Mouse (Mus musculus) 416B (cell line): Measurements from ENCODE around the gene Zfp148.

ENCODE experiments used
- DNase-seq: peaks from one replicate; pipeline ENCODE4 v3.0.0; 2011; ENCODE audit warnings: low read depth

The Zfp148 gene

DNA sequence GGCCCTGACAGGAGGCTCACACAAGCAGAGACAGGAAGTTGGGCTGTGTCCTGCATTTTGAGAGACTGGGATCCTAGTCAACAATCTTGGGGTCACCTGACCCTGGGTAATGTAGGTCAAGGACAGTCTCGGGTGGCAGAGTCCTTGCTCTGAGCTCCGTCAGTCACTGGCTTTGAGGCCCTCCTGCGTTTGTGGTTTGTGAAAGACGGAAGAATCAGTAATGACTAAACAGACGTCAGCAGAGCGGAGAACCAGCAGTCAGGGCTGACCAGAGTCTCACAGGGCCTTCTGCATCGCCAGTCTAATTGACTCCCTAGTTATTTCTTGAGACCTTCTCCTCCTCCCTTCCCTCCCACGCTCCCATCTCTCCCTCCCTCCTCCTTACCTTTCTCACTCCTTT lies 150.5 kb downstream of the Zfp148 start:
- DNase-seq: peak; percentile 81

DNA sequence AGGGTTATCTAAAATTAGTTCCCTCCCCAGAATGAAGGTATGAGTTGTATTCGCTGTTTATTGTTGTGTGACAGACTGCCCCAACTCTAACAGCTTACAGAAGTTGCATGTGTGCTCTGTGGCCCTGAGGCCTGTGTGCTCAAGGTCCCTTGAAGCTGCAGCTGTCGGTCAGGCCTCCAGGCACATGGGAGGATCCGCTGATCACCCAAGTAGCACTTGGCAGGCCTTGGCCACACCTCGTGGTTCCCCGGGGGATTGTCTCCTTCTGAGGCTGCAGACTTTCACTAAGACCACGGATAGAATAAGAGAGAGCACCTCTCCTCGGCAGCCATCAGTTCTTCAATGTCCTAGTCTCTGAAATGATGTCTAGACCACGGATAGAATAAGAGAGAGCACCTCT lies 155.8 kb downstream of the Zfp148 start:
- no peak for DNase-seq

DNA sequence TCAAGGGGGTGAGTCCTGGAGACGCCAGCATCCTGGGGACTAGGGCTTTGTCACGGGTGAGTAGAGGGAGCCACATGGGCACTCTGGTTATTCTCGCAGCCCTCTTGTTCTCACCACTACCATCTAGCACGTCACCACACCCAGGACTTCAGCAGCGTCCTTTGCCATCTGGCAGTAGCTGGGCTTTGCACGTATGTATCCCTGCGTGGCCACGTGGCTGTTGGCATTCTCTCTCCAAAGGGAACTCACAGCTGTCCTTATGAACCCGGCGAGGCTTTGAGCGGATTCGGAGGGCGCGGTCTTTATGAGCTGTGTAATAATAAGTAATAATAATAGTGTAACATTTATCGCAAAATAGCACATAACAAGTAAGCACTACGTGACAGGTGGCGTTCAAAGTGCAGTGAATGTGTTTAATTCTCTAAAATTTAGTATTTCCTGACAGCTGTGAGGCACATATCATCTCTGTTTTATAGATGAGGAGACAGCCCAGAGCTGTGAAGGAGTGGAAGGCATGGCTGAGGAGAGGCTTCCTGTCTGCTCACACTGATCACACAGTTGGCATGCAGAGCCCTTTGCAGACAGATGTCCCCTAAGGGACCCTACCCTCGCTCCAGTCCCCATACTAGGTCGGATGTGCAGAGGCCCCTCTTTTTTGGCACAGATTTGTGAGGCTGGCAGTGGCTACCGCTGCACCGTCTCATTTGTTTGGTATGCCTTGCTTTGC lies 157.0 kb downstream of the Zfp148 start:
- DNase-seq: no peak

DNA sequence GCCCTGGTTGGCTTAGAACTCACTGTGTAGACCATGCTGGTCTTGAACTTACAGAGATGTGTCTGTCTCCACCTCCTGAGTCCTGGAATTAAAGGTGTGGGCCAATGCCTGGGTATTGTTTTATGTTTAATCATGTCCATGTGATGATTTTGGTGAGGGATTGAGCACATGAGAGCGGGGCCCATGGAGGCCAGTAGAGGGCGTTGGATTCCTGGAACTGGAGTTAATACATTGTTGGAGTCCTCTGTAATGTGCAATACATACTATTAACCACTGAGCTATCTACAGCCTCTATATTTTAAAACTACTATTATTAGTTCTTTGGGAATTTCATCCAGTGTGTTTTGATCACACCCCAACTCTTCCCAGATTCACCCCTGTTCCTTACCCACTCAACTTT lies 163.7 kb downstream of the Zfp148 start:
- no peak for DNase-seq

DNA sequence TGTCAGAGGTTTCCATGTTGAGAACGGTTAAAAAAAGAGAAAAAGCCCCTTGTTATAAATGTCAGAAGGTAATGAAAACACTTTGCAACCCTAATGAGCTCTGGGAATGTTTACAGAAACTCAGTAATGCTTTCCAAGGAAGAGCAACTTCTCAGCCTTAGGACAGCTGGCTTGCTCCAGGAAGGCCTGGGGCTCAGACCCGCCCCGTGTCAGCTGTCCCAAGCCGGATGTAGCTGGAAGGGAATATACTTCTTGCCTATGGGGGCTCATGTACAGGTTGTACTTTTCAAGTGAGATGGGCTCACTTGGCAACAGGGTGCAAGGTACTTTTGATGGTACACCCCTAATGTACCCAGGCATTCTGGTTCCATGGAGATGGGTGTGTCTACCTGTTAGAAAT lies 164.9 kb downstream of the Zfp148 start:
- no peak for DNase-seq

DNA sequence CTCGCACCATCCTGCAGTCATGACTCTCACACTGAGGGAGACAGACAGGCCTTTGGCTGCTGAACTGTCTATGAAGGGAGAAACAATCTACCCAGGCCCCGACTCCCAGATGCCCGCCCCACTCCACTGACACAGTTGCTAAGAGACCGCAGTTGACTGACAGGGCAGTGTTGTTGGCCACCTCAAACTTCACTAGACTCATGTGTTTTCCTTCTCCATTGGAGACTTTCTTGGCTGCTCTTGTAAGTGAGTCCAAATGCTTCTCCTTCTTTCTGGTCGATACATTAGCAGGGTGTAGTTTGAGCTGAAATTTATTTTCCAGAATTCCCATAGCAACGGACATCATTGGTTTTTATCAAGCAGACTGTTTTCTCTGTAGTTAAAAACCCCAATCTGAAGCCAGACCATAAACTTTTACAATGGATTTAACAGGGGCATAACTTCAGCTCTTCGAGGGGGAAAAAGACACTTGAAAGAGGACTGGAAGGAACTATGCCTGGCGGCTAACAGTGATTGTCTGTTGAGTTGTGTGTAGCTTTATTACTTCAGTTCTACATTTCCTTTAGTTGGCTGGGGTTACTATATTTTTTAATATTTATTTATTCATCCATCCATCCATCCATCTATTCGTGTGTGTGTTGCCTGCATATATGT lies 173.2 kb downstream of the Zfp148 start:
- no peak for DNase-seq
